Mouse (Mus musculus) small intestine, adult 2 months (tissue): ENCODE results near the gene Appbp2. TPM values are rescaled to one million over a fixed set of nuclear protein-coding genes. Genes with fewer than 3 reads are reported as not detected.

Experiments used
- H3K27ac ChIP-seq: fragments of 200-500 bp; 2 replicates; pipeline ENCODE4 v1.5.1; 2012; ENCODE audit warnings: low read depth, low read length, control low read depth, inconsistent platforms; ENCODE audit not compliant: insufficient read depth
- H3K27me3 ChIP-seq: fragments of 200-500 bp; 2 replicates; pipeline ENCODE4 v1.6.1; 2012; ENCODE audit warnings: mild to moderate bottlenecking, moderate library complexity, low read length, inconsistent platforms; ENCODE audit not compliant: control insufficient read depth, insufficient read depth
- H3K36me3 ChIP-seq: fragments of 200-500 bp; 2 replicates; pipeline ENCODE4 v1.6.1; 2012; ENCODE audit warnings: mild to moderate bottlenecking, low read length, control low read depth, inconsistent platforms; ENCODE audit not compliant: control insufficient read depth, insufficient read depth
- H3K4me1 ChIP-seq: fragments of 200-500 bp; 2 replicates; pipeline ENCODE4 v1.6.1; 2012; ENCODE audit warnings: low read length, inconsistent platforms, mixed read lengths; ENCODE audit not compliant: control insufficient read depth, insufficient read depth, insufficient read length
- H3K4me3 ChIP-seq: fragments of 200-500 bp; 2 replicates; pipeline ENCODE4 v1.5.1; 2012; ENCODE audit warnings: low read depth, mild to moderate bottlenecking, control low read depth, inconsistent platforms, low read length, moderate library complexity
- CTCF ChIP-seq: fragments of 200-500 bp; IDR thresholded peaks from 2 replicates; pipeline ENCODE4 v1.5.1; 2012; ENCODE audit warnings: low read depth, mild to moderate bottlenecking, control low read depth, inconsistent platforms, low read length, moderate library complexity, mixed read lengths; ENCODE audit not compliant: insufficient replicate concordance, insufficient read length; ENCODE audit errors: extremely low read depth
- POLR2A ChIP-seq: fragments of 200-500 bp; IDR thresholded peaks from 2 replicates; pipeline ENCODE4 v1.6.1; 2012; ENCODE audit warnings: low read depth, mild to moderate bottlenecking, control low read depth, inconsistent platforms, low read length, moderate library complexity
- WGBS: fragments of 180-500 bp; shearing (Covaris S2); methylation state at CpG from one replicate; pipeline ENCODE4 v1.1.7; 2018; 5-methylcytosine and 5-hydroxymethylcytosine counted together
- polyA plus RNA-seq: library from polyadenylated mRNA; depleted of rRNA; stranded (reverse); fragments of >200 nt; gene quantifications from 2 replicates; pipeline ENCODE4 v1.2.3, GENCODE M21; 2012

Appbp2 gene
- polyA plus RNA-seq, 1 experiment, result 4.7 TPM

- no peaks in the 10 kb centered on the region for H3K36me3 ChIP-seq
- no peak for TF ChIP-seq POLR2A
- TF ChIP-seq CTCF, result no peak
- H3K4me3 ChIP-seq, result no peak overlapping the region
- no peaks in the 10 kb centered on the region for H3K27me3 ChIP-seq
- WGBS, result 96% methylated on average over 3 of the region's 3 CpGs
- no peak overlapping the region for H3K27ac ChIP-seq
- H3K4me1 ChIP-seq, result peaks cover 5% of the 10 kb centered on the region; the same call in 1 of the 2 replicates
Measured at GRCm38 (mm10) chr11:85223248-85223647, 11.7 kb downstream of the Appbp2 start.

GRCm38 (mm10) chr11:85222561-85222960 is 12.4 kb downstream of the Appbp2 start:
- peaks cover 5% of the 10 kb centered on the region; the same call in 1 of the 2 replicates for H3K4me1 ChIP-seq
- TF ChIP-seq POLR2A, result no peak
- TF ChIP-seq CTCF, result no peak
- H3K4me3 ChIP-seq, result no peak overlapping the region
- no peaks in the 10 kb centered on the region for H3K27me3 ChIP-seq
- H3K36me3 ChIP-seq, result no peaks in the 10 kb centered on the region
- no peak overlapping the region for H3K27ac ChIP-seq
- WGBS, result 93% methylated on average over 6 of the region's 6 CpGs

- H3K27me3 ChIP-seq, result no peaks in the 10 kb centered on the region
- TF ChIP-seq CTCF (no peak), POLR2A (no peak)
- no peaks in the 10 kb centered on the region for H3K4me1 ChIP-seq
- WGBS, result 92% methylated on average over 3 of the region's 3 CpGs
- H3K27ac ChIP-seq, result no peak overlapping the region
- peaks cover 16% of the 10 kb centered on the region for H3K36me3 ChIP-seq
- H3K4me3 ChIP-seq, result no peak overlapping the region
Measured at GRCm38 (mm10) chr11:85219014-85219413, 15.9 kb downstream of the Appbp2 start.

GRCm38 (mm10) chr11:85214679-85215078 is 20.3 kb downstream of the Appbp2 start:
- Histone ChIP-seq H3K27me3 (no peaks in the 10 kb centered on the region), H3K27ac (no peak overlapping the region), H3K36me3 (peaks cover 36% of the 10 kb centered on the region), H3K4me3 (no peak overlapping the region), H3K4me1 (no peaks in the 10 kb centered on the region)
- WGBS, result 84% methylated on average over 3 of the region's 3 CpGs
- TF ChIP-seq POLR2A, result no peak
- no peak for TF ChIP-seq CTCF

- Histone ChIP-seq H3K4me3 (no peak overlapping the region), H3K27ac (no peak overlapping the region), H3K4me1 (no peaks in the 10 kb centered on the region), H3K36me3 (peaks cover 47% of the 10 kb centered on the region), H3K27me3 (no peaks in the 10 kb centered on the region)
- 65% methylated on average over 2 of the region's 2 CpGs for WGBS
- no peak for TF ChIP-seq POLR2A
- no peak for TF ChIP-seq CTCF
Measured at GRCm38 (mm10) chr11:85213215-85213614, 21.7 kb downstream of the Appbp2 start.

- no peak overlapping the region for H3K4me3 ChIP-seq
- H3K36me3 ChIP-seq, result peaks cover 54% of the 10 kb centered on the region
- H3K27ac ChIP-seq, result no peak overlapping the region
- no peak for TF ChIP-seq POLR2A
- TF ChIP-seq CTCF, result no peak
- 89% methylated on average over 2 of the region's 2 CpGs for WGBS
- H3K27me3 ChIP-seq, result no peaks in the 10 kb centered on the region
- H3K4me1 ChIP-seq, result no peaks in the 10 kb centered on the region
Measured at GRCm38 (mm10) chr11:85211151-85211550, 23.8 kb downstream of the Appbp2 start.

GRCm38 (mm10) chr11:85206231-85206630 is 28.7 kb downstream of the Appbp2 start:
- H3K4me1 ChIP-seq, result no peaks in the 10 kb centered on the region
- peaks cover 43% of the 10 kb centered on the region for H3K36me3 ChIP-seq
- TF ChIP-seq POLR2A (no peak), CTCF (no peak)
- no peak overlapping the region for H3K4me3 ChIP-seq
- no peaks in the 10 kb centered on the region for H3K27me3 ChIP-seq
- no peak overlapping the region for H3K27ac ChIP-seq

- Histone ChIP-seq H3K27ac (no peak overlapping the region), H3K4me3 (no peak overlapping the region), H3K4me1 (no peaks in the 10 kb centered on the region), H3K36me3 (peaks cover 66% of the 10 kb centered on the region), H3K27me3 (no peaks in the 10 kb centered on the region)
- TF ChIP-seq CTCF (no peak), POLR2A (no peak)
- 59% methylated on average over 2 of the region's 2 CpGs for WGBS
Measured at GRCm38 (mm10) chr11:85198906-85199305, 36.0 kb downstream of the Appbp2 start.
